Mouse (Mus musculus) neural tube, embryonic 15.5 days (tissue): ENCODE results near the gene Rab4b. TPM values are rescaled to one million over a fixed set of nuclear protein-coding genes. Genes with fewer than 3 reads are reported as not detected.

ENCODE experiments used
- ATAC-seq: fragments of 200-750 bp; cut with Nextera tagmentation; 2 replicates; pipeline ENCODE4 v1.8.0; 2017; ENCODE audit warnings: mild to moderate bottlenecking, moderate TSS enrichment, moderate library complexity; ENCODE audit not compliant: low FRiP score
- H3K27ac ChIP-seq: fragments of 300-500 bp; sonication (generic); replicated peaks from 2 replicates; pipeline ENCODE4 v1.5.1; 2015; ENCODE audit warnings: mild to moderate bottlenecking, inconsistent platforms
- H3K27me3 ChIP-seq: fragments of 300-500 bp; sonication (generic); replicated peaks from 2 replicates; pipeline ENCODE4 v1.6.1; 2015; ENCODE audit warnings: inconsistent platforms
- H3K36me3 ChIP-seq: fragments of 300-500 bp; sonication (generic); 2 replicates; pipeline ENCODE4 v1.6.1; 2015; ENCODE audit warnings: inconsistent platforms
- H3K4me1 ChIP-seq: fragments of 300-500 bp; sonication (generic); 2 replicates; pipeline ENCODE4 v1.6.1; 2015; ENCODE audit warnings: inconsistent platforms
- H3K4me2 ChIP-seq: fragments of 300-500 bp; sonication (generic); 2 replicates; pipeline ENCODE4 v1.6.1; 2015; ENCODE audit warnings: inconsistent platforms, mild to moderate bottlenecking, moderate library complexity
- H3K4me3 ChIP-seq: fragments of 300-500 bp; sonication (generic); replicated peaks from 2 replicates; pipeline ENCODE4 v1.5.1; 2015; ENCODE audit warnings: mild to moderate bottlenecking, inconsistent platforms
- H3K9ac ChIP-seq: fragments of 300-500 bp; sonication (generic); replicated peaks from 2 replicates; pipeline ENCODE4 v1.6.1; 2015; ENCODE audit warnings: mild to moderate bottlenecking, inconsistent platforms
- H3K9me3 ChIP-seq: fragments of 300-500 bp; sonication (generic); replicated peaks from 2 replicates; pipeline ENCODE4 v1.6.1; 2016; ENCODE audit warnings: inconsistent platforms
- WGBS: fragments of 180-500 bp; shearing (Covaris S2); methylation state at CpG from one replicate; pipeline ENCODE4 v1.1.7; 2015; ENCODE audit warnings: mixed read lengths; 5-methylcytosine and 5-hydroxymethylcytosine counted together
- polyA plus RNA-seq: library from polyadenylated mRNA; unstranded; fragments of >200 nt; fragmentation: Nextera tagmentation; extraction: Ambion mirVana; gene quantifications from 2 replicates; pipeline ENCODE4 v1.2.1, GENCODE M21; 2015

Gene Rab4b
- polyA plus RNA-seq, 1 experiment from 2014 or later = 109 TPM

GRCm38 (mm10) chr7:27153205-27153764, 25.4 kb downstream of the Rab4b start, which contains the start of gene Cyp2t4:
TSS of gene Cyp2t4 (plus strand) at chr7:27153714.
- no peak within 1 kb of the TSS for H3K4me3 ChIP-seq
- H3K4me1 ChIP-seq = no peaks in the 10 kb centered on the region
- no peak within 1 kb of the TSS for H3K9ac ChIP-seq
- no peaks in the 10 kb centered on the region for H3K9me3 ChIP-seq
- H3K4me2 ChIP-seq = no peak within 1 kb of the TSS
- 83% methylated on average over 10 of the region's 10 CpGs for WGBS
- H3K27ac ChIP-seq = no peak within 1 kb of the TSS
- no peaks in the 10 kb centered on the region for H3K27me3 ChIP-seq
- H3K36me3 ChIP-seq = peaks cover 11% of the 10 kb centered on the region
- ATAC-seq = no peak

GRCm38 (mm10) chr7:27136410-27136996, 42.2 kb downstream of the Rab4b start:
- H3K4me2 ChIP-seq = no peak overlapping the region
- H3K4me1 ChIP-seq = no peaks in the 10 kb centered on the region
- no peak overlapping the region for H3K27ac ChIP-seq
- H3K9ac ChIP-seq = no peak overlapping the region
- WGBS = 68% methylated on average over 8 of the region's 8 CpGs
- H3K27me3 ChIP-seq = no peaks in the 10 kb centered on the region
- no peaks in the 10 kb centered on the region for H3K36me3 ChIP-seq
- H3K9me3 ChIP-seq = no peaks in the 10 kb centered on the region
- H3K4me3 ChIP-seq = no peak overlapping the region
- no peak for ATAC-seq

GRCm38 (mm10) chr7:27133757-27134156, 44.9 kb downstream of the Rab4b start:
- no peak for ATAC-seq
- H3K4me3 ChIP-seq = no peak overlapping the region
- no peak overlapping the region for H3K27ac ChIP-seq
- H3K9ac ChIP-seq = no peak overlapping the region
- no peaks in the 10 kb centered on the region for H3K27me3 ChIP-seq
- WGBS = 83% methylated on average over 4 of the region's 4 CpGs
- no peaks in the 10 kb centered on the region for H3K9me3 ChIP-seq
- H3K4me2 ChIP-seq = no peak overlapping the region
- no peaks in the 10 kb centered on the region for H3K4me1 ChIP-seq
- H3K36me3 ChIP-seq = no peaks in the 10 kb centered on the region

DNA sequence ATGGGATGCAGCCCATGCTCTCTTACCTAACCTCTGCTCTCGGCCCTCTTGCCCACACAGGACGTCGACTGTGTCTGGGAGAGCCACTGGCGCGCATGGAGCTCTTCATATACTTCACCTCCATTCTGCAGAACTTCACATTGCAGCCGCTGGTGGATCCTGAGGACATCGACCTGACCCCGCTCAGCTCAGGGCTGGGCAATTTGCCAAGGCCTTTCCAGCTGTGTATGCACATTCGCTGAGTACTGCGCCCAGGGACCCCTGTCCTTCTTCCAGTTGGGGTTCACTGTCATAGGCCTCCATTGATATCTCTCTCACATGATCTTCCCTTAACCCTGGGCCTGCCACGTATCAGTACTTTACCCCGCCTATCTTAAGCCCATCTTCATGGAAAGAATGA, 45.5 kb downstream of the Rab4b start:
- Histone ChIP-seq H3K27me3 (no peaks in the 10 kb centered on the region), H3K4me1 (no peaks in the 10 kb centered on the region), H3K9me3 (no peaks in the 10 kb centered on the region), H3K4me3 (no peak overlapping the region), H3K36me3 (no peaks in the 10 kb centered on the region), H3K9ac (no peak overlapping the region), H3K27ac (no peak overlapping the region), H3K4me2 (no peak overlapping the region)
- 70% methylated on average over 12 of the region's 12 CpGs for WGBS
- no peak for ATAC-seq

DNA sequence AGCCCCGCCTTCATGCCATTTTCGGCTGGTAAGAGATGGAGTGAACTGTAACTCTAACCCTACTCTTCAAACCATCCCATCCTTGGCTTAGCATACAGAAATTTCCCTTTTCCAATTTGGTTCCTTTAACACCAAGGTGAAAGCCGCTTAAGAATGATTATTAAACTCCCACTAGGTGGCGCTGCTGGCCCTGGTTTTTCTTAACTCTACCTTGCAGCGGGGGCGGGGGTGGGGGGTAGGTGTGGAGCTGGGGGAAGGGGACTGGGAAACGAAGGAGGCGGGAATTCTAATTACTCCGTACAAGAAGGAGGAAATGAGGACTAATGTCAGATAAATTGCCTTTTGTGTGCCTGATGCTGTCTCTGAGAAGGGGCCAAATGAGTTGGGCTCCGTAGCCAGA, 46.1 kb downstream of the Rab4b start:
- no peak overlapping the region for H3K9ac ChIP-seq
- H3K36me3 ChIP-seq = no peaks in the 10 kb centered on the region
- H3K27ac ChIP-seq = no peak overlapping the region
- H3K4me3 ChIP-seq = no peak overlapping the region
- no peaks in the 10 kb centered on the region for H3K4me1 ChIP-seq
- WGBS = 14% methylated on average over 10 of the region's 10 CpGs
- no peaks in the 10 kb centered on the region for H3K9me3 ChIP-seq
- no peaks in the 10 kb centered on the region for H3K27me3 ChIP-seq
- H3K4me2 ChIP-seq = no peak overlapping the region
- ATAC-seq = no peak; the same call in 1 of the 2 replicates

GRCm38 (mm10) chr7:27131387-27131786, 47.3 kb downstream of the Rab4b start:
- ATAC-seq = no peak
- no peaks in the 10 kb centered on the region for H3K4me1 ChIP-seq
- H3K27ac ChIP-seq = no peak overlapping the region

GRCm38 (mm10) chr7:27130521-27131370, 48.0 kb downstream of the Rab4b start:
- Histone ChIP-seq H3K36me3 (no peaks in the 10 kb centered on the region), H3K4me1 (no peaks in the 10 kb centered on the region), H3K9me3 (no peaks in the 10 kb centered on the region), H3K27ac (no peak overlapping the region), H3K4me3 (no peak overlapping the region), H3K4me2 (no peak overlapping the region), H3K27me3 (no peaks in the 10 kb centered on the region), H3K9ac (no peak overlapping the region)
- WGBS = 91% methylated on average over 22 of the region's 22 CpGs
- no peak for ATAC-seq

More at GRCm38 (mm10) chr7:27131387-27131786, 47.3 kb downstream of the Rab4b start:
- H3K4me3 ChIP-seq = no peak overlapping the region
- no peaks in the 10 kb centered on the region for H3K9me3 ChIP-seq
- H3K9ac ChIP-seq = no peak overlapping the region
- no peak overlapping the region for H3K4me2 ChIP-seq
- 69% methylated on average over 2 of the region's 2 CpGs for WGBS
- no peaks in the 10 kb centered on the region for H3K36me3 ChIP-seq
- no peaks in the 10 kb centered on the region for H3K27me3 ChIP-seq

GRCm38 (mm10) chr7:27129811-27130210, 48.9 kb downstream of the Rab4b start:
- no peak for ATAC-seq
- Histone ChIP-seq H3K4me1 (no peaks in the 10 kb centered on the region), H3K27me3 (no peaks in the 10 kb centered on the region), H3K9ac (no peak overlapping the region), H3K36me3 (no peaks in the 10 kb centered on the region), H3K4me3 (no peak overlapping the region), H3K9me3 (no peaks in the 10 kb centered on the region), H3K27ac (no peak overlapping the region), H3K4me2 (no peak overlapping the region)
- WGBS = 91% methylated on average over 12 of the region's 12 CpGs

DNA sequence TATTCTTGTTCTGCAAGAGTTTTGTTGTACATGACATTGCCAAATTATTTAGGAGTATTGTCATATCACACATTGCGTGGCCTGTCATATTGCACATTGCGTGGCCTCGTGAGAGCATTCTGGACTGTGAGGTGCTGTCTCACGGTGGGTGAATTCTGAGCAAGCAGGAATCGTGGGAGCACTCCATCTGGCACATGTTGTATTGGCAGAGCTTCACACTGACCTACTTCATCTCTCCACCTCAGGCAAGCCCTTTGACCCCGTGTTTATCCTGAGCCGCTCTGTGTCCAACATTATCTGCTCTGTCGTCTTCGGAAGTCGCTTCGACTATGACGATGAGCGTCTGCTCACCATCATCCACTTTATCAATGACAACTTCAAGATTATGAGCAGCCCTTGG, 49.8 kb downstream of the Rab4b start:
- no peaks in the 10 kb centered on the region for H3K27me3 ChIP-seq
- H3K4me3 ChIP-seq = no peak overlapping the region
- no peak for ATAC-seq
- H3K9ac ChIP-seq = no peak overlapping the region
- no peaks in the 10 kb centered on the region for H3K4me1 ChIP-seq
- H3K4me2 ChIP-seq = no peak overlapping the region
- WGBS = 92% methylated on average over 13 of the region's 13 CpGs
- no peak overlapping the region for H3K27ac ChIP-seq
- H3K9me3 ChIP-seq = no peaks in the 10 kb centered on the region
- H3K36me3 ChIP-seq = no peaks in the 10 kb centered on the region

DNA sequence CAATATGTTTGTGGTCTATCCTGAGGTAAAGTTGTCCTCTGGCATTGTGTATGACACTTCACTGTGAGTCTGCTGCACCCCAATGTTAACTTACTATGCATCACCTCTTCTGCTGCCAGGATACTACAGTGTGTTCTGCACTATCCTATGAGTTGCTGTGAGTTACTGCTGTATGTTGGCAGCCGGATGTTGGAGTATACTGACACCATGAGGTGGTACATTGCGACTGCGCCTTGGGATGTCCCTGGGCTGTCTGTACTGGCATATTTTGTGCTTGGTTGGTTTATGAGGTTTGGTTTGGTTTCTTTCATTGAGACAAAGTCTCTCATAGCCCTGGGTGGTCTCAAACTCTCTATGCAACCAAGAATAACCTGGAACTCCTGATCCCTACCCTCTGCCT, 50.5 kb downstream of the Rab4b start:
- no peaks in the 10 kb centered on the region for H3K36me3 ChIP-seq
- H3K9me3 ChIP-seq = no peaks in the 10 kb centered on the region
- ATAC-seq = no peak
- H3K4me2 ChIP-seq = no peak overlapping the region
- H3K4me1 ChIP-seq = no peaks in the 10 kb centered on the region
- no peak overlapping the region for H3K9ac ChIP-seq
- no peak overlapping the region for H3K4me3 ChIP-seq
- no peak overlapping the region for H3K27ac ChIP-seq
- H3K27me3 ChIP-seq = no peaks in the 10 kb centered on the region
- 62% methylated on average over 3 of the region's 3 CpGs for WGBS

- Histone ChIP-seq H3K36me3 (no peaks in the 10 kb centered on the region), H3K27ac (no peak overlapping the region), H3K4me1 (no peaks in the 10 kb centered on the region), H3K9me3 (no peaks in the 10 kb centered on the region), H3K4me2 (no peak overlapping the region), H3K4me3 (no peak overlapping the region), H3K27me3 (no peaks in the 10 kb centered on the region), H3K9ac (no peak overlapping the region)
- 87% methylated on average over 4 of the region's 4 CpGs for WGBS
- ATAC-seq = no peak
These were observed 53.7 kb downstream of the Rab4b start for GRCm38 (mm10) chr7:27124969-27125368.

GRCm38 (mm10) chr7:27124305-27124832, 54.3 kb downstream of the Rab4b start:
- Histone ChIP-seq H3K4me2 (no peak overlapping the region), H3K36me3 (no peaks in the 10 kb centered on the region), H3K27ac (no peak overlapping the region), H3K27me3 (no peaks in the 10 kb centered on the region), H3K9me3 (no peaks in the 10 kb centered on the region), H3K4me1 (no peaks in the 10 kb centered on the region), H3K4me3 (no peak overlapping the region), H3K9ac (no peak overlapping the region)
- WGBS = 82% methylated on average over 5 of the region's 5 CpGs
- no peak for ATAC-seq
